Mouse (Mus musculus): ENCODE results near the gene Cyp21a1. TPM values are rescaled to one million over a fixed set of nuclear protein-coding genes. Genes with fewer than 3 reads are reported as not detected.
A peak's percentile ranks its signal among the peaks of the same experiment; 100 is the strongest.

Cyp21a1 gene
- total and polyA plus RNA-seq, 2 experiments from 2014 or later, result not detected

GRCm38 (mm10) chr17:34796311-34797140 is 7.8 kb downstream of the Cyp21a1 start:
- Histone ChIP-seq H3K4me2 (ENCODE audit: low read depth) (no peak overlapping the region), H3K9me3 (ENCODE audit: low read length) (no peaks in the 10 kb centered on the region), H3K4me1 (ENCODE audit: insufficient read depth) (no peaks in the 10 kb centered on the region), H3K27ac (ENCODE audit: low read depth, low read length) (no peak overlapping the region), H3K9ac (no peak overlapping the region), H3K4me3 (ENCODE audit: low read depth, low read length) (no peak overlapping the region), H3K36me3 (ENCODE audit: insufficient read depth) (no peaks in the 10 kb centered on the region), H3K27me3 (ENCODE audit: insufficient read depth, low read length) (no peaks in the 10 kb centered on the region)
- no peak for TF ChIP-seq CTCF (IDR thresholded peaks at IDR 0.05; ENCODE audit: low read depth)
- ATAC-seq (no peak), DNase-seq (no peak)
- 81% methylated on average over 8 of the region's 8 CpGs for WGBS

- Histone ChIP-seq H3K4me3 (ENCODE audit: low read depth, low read length) (no peak overlapping the region), H3K27me3 (ENCODE audit: insufficient read depth, low read length) (no peaks in the 10 kb centered on the region), H3K9ac (no peak overlapping the region), H3K4me2 (ENCODE audit: low read depth) (no peak overlapping the region), H3K4me1 (ENCODE audit: insufficient read depth) (no peaks in the 10 kb centered on the region), H3K36me3 (ENCODE audit: insufficient read depth) (no peaks in the 10 kb centered on the region), H3K27ac (ENCODE audit: low read depth, low read length) (no peak overlapping the region), H3K9me3 (ENCODE audit: low read length) (no peaks in the 10 kb centered on the region)
- WGBS, result 68% methylated on average over 9 of the region's 9 CpGs
- ATAC-seq (no peak), DNase-seq (peak; percentile 21)
- TF ChIP-seq CTCF (IDR thresholded peaks at IDR 0.05; ENCODE audit: low read depth), result peak; percentile 54
Observed at GRCm38 (mm10) chr17:34795633-34796032, 8.7 kb downstream of the Cyp21a1 start.

- DNase-seq (no peak), ATAC-seq (no peak)
- Histone ChIP-seq H3K9ac (no peak overlapping the region), H3K4me2 (ENCODE audit: low read depth) (no peak overlapping the region), H3K9me3 (ENCODE audit: low read length) (no peaks in the 10 kb centered on the region), H3K27me3 (ENCODE audit: insufficient read depth, low read length) (no peaks in the 10 kb centered on the region), H3K4me3 (ENCODE audit: low read depth, low read length) (no peak overlapping the region), H3K36me3 (ENCODE audit: insufficient read depth) (no peaks in the 10 kb centered on the region), H3K27ac (ENCODE audit: low read depth, low read length) (no peak overlapping the region), H3K4me1 (ENCODE audit: insufficient read depth) (no peaks in the 10 kb centered on the region)
- no peak for TF ChIP-seq CTCF (IDR thresholded peaks at IDR 0.05; ENCODE audit: low read depth)
- WGBS, result 87% methylated on average over 10 of the region's 10 CpGs
Observed at GRCm38 (mm10) chr17:34795016-34795415, 9.3 kb downstream of the Cyp21a1 start.

GRCm38 (mm10) chr17:34777680-34778325 is 26.6 kb downstream of the Cyp21a1 start:
- H3K27me3 ChIP-seq (ENCODE audit: insufficient read depth, low read length), result no peaks in the 10 kb centered on the region
- H3K9me3 ChIP-seq (ENCODE audit: low read length), result 0 out of 2 replicates have a peak, but pooled peaks cover 5% of the 10 kb centered on the region
- H3K4me1 ChIP-seq (ENCODE audit: insufficient read depth), result no peaks in the 10 kb centered on the region
- peak; percentile 60 for DNase-seq
- WGBS, result 65% methylated on average over 9 of the region's 9 CpGs
- peak; percentile 91 for ATAC-seq
- H3K36me3 ChIP-seq (ENCODE audit: insufficient read depth), result no peaks in the 10 kb centered on the region
- H3K27ac ChIP-seq (ENCODE audit: low read depth, low read length), result peak overlapping the region; percentile 88
- H3K9ac ChIP-seq, result no peak overlapping the region; the same call in 1 of the 2 replicates
- no peak overlapping the region for H3K4me2 ChIP-seq (ENCODE audit: low read depth)
- H3K4me3 ChIP-seq (ENCODE audit: low read depth, low read length), result no peak overlapping the region
- no peak for TF ChIP-seq CTCF (IDR thresholded peaks at IDR 0.05; ENCODE audit: low read depth)

- no peak overlapping the region for H3K9ac ChIP-seq
- H3K4me2 ChIP-seq (ENCODE audit: low read depth), result no peak overlapping the region
- H3K4me1 ChIP-seq (ENCODE audit: insufficient read depth), result no peaks in the 10 kb centered on the region
- no peaks in the 10 kb centered on the region for H3K27me3 ChIP-seq (ENCODE audit: insufficient read depth, low read length)
- no peaks in the 10 kb centered on the region for H3K36me3 ChIP-seq (ENCODE audit: insufficient read depth)
- TF ChIP-seq CTCF (IDR thresholded peaks at IDR 0.05; ENCODE audit: low read depth), result no peak
- H3K4me3 ChIP-seq (ENCODE audit: low read depth, low read length), result no peak overlapping the region
- WGBS, result 72% methylated on average over 3 of the region's 3 CpGs
- no peaks in the 10 kb centered on the region for H3K9me3 ChIP-seq (ENCODE audit: low read length)
- no peak overlapping the region for H3K27ac ChIP-seq (ENCODE audit: low read depth, low read length)
- ATAC-seq, result no peak
- DNase-seq, result no peak
Observed at GRCm38 (mm10) chr17:34761471-34761870, 42.9 kb downstream of the Cyp21a1 start.

Small RNAs within 50 kb of the gene (microRNA-seq; reads per million reads assigned to microRNA genes)
- gene Gm27471 (0 reads per million in 2 experiments), gene Mir6970 (0 to 0.12 reads per million in 2 experiments), gene Mir6971 (1.2 to 4.5 reads per million in 2 experiments)

Other genes with a start within 250 kb of the Cyp21a1 start
Only the 30 nearest of the 34 such genes appear.
- gene Gpsm3, start 214.8 kb downstream of the Cyp21a1 start, total RNA-seq (2014; rRNA removed), result 1.2 and 2.4 TPM in 2 replicates
- 4.2 and 4.6 TPM in 2 replicates for gene Gpsm3, start 214.8 kb downstream of the Cyp21a1 start, polyA plus RNA-seq (2015; fragmentation: Nextera tagmentation; extraction: Ambion mirVana)
- gene Pbx2, start 213.3 kb downstream of the Cyp21a1 start, total RNA-seq (2014; rRNA removed), result 56.7 and 75.2 TPM in 2 replicates
- 3.9 and 5.9 TPM in 2 replicates for gene Pbx2, start 213.3 kb downstream of the Cyp21a1 start, polyA plus RNA-seq (2015; fragmentation: Nextera tagmentation; extraction: Ambion mirVana)
- 1.8 and 2.8 TPM in 2 replicates for gene Ager, start 206.7 kb downstream of the Cyp21a1 start, total RNA-seq (2014; rRNA removed)
- gene Ager, start 206.7 kb downstream of the Cyp21a1 start, polyA plus RNA-seq (2015; fragmentation: Nextera tagmentation; extraction: Ambion mirVana), result 0.92 and 1.2 TPM in 2 replicates
- gene Rnf5, start 200.9 kb downstream of the Cyp21a1 start, total RNA-seq (2014; rRNA removed), result 39.0 and 45.3 TPM in 2 replicates
- gene Rnf5, start 200.9 kb downstream of the Cyp21a1 start, polyA plus RNA-seq (2015; fragmentation: Nextera tagmentation; extraction: Ambion mirVana), result 245 and 252 TPM in 2 replicates
- 187 and 217 TPM in 2 replicates for gene Agpat1, start 200.3 kb downstream of the Cyp21a1 start, total RNA-seq (2014; rRNA removed)
- gene Agpat1, start 200.3 kb downstream of the Cyp21a1 start, polyA plus RNA-seq (2015; fragmentation: Nextera tagmentation; extraction: Ambion mirVana), result 88.5 and 104 TPM in 2 replicates
- gene Egfl8, start 188.6 kb downstream of the Cyp21a1 start, total RNA-seq (2014; rRNA removed), result 2.7 and 3.2 TPM in 2 replicates
- gene Egfl8, start 188.6 kb downstream of the Cyp21a1 start, polyA plus RNA-seq (2015; fragmentation: Nextera tagmentation; extraction: Ambion mirVana), result 3.8 and 4.8 TPM in 2 replicates
- 24.2 and 27.2 TPM in 2 replicates for gene Ppt2, start 176.1 kb downstream of the Cyp21a1 start, total RNA-seq (2014; rRNA removed)
- 17.6 and 20.2 TPM in 2 replicates for gene Ppt2, start 176.1 kb downstream of the Cyp21a1 start, polyA plus RNA-seq (2015; fragmentation: Nextera tagmentation; extraction: Ambion mirVana)
- 7.8 and 11.4 TPM in 2 replicates for gene Prrt1, start 175.0 kb downstream of the Cyp21a1 start, total RNA-seq (2014; rRNA removed)
- 12.2 and 15.1 TPM in 2 replicates for gene Prrt1, start 175.0 kb downstream of the Cyp21a1 start, polyA plus RNA-seq (2015; fragmentation: Nextera tagmentation; extraction: Ambion mirVana)
- gene Fkbpl, start 159.8 kb downstream of the Cyp21a1 start, total RNA-seq (2014; rRNA removed), result 9.6 and 19.9 TPM in 2 replicates
- gene Fkbpl, start 159.8 kb downstream of the Cyp21a1 start, polyA plus RNA-seq (2015; fragmentation: Nextera tagmentation; extraction: Ambion mirVana), result 8.2 and 11.4 TPM in 2 replicates
- gene Atf6b, start 157.4 kb downstream of the Cyp21a1 start, total RNA-seq (2014; rRNA removed), result 39.9 and 43.7 TPM in 2 replicates
- gene Atf6b, start 157.4 kb downstream of the Cyp21a1 start, polyA plus RNA-seq (2015; fragmentation: Nextera tagmentation; extraction: Ambion mirVana), result 86.1 and 86.4 TPM in 2 replicates
- gene Tnxb, start 134.0 kb downstream of the Cyp21a1 start, total RNA-seq (2014; rRNA removed), result 1.0 and 1.7 TPM in 2 replicates
- gene Tnxb, start 134.0 kb downstream of the Cyp21a1 start, polyA plus RNA-seq (2015; fragmentation: Nextera tagmentation; extraction: Ambion mirVana), result 0.08 and 0.16 TPM in 2 replicates
- 1.5 and 1.6 TPM in 2 replicates for gene C4b, start 60.7 kb downstream of the Cyp21a1 start, total RNA-seq (2014; rRNA removed)
- gene C4b, start 60.7 kb downstream of the Cyp21a1 start, polyA plus RNA-seq (2015; fragmentation: Nextera tagmentation; extraction: Ambion mirVana), result 0.59 and 0.75 TPM in 2 replicates
- gene Stk19, start 32.4 kb upstream of the Cyp21a1 start, total RNA-seq (2014; rRNA removed), result 41.9 and 55.6 TPM in 2 replicates
- 55.7 and 61.1 TPM in 2 replicates for gene Stk19, start 32.4 kb upstream of the Cyp21a1 start, polyA plus RNA-seq (2015; fragmentation: Nextera tagmentation; extraction: Ambion mirVana)
- 40.0 and 46.0 TPM in 2 replicates for gene Dxo, start 32.5 kb upstream of the Cyp21a1 start, total RNA-seq (2014; rRNA removed)
- gene Dxo, start 32.5 kb upstream of the Cyp21a1 start, polyA plus RNA-seq (2015; fragmentation: Nextera tagmentation; extraction: Ambion mirVana), result 56.0 and 57.8 TPM in 2 replicates
- gene Skiv2l, start 45.6 kb upstream of the Cyp21a1 start, total RNA-seq (2014; rRNA removed), result 91.8 and 97.7 TPM in 2 replicates
- gene Skiv2l, start 45.6 kb upstream of the Cyp21a1 start, polyA plus RNA-seq (2015; fragmentation: Nextera tagmentation; extraction: Ambion mirVana), result 36.9 and 42.8 TPM in 2 replicates
- 32.0 and 56.2 TPM in 2 replicates for gene Nelfe, start 45.8 kb upstream of the Cyp21a1 start, total RNA-seq (2014; rRNA removed)
- gene Nelfe, start 45.8 kb upstream of the Cyp21a1 start, polyA plus RNA-seq (2015; fragmentation: Nextera tagmentation; extraction: Ambion mirVana), result 49.6 and 54.6 TPM in 2 replicates
- 0.67 and 1.4 TPM in 2 replicates for gene Cfb, start 58.0 kb upstream of the Cyp21a1 start, total RNA-seq (2014; rRNA removed)
- 1.0 and 1.7 TPM in 2 replicates for gene Cfb, start 58.0 kb upstream of the Cyp21a1 start, polyA plus RNA-seq (2015; fragmentation: Nextera tagmentation; extraction: Ambion mirVana)
- 25.2 and 32.6 TPM in 2 replicates for gene Zbtb12, start 74.9 kb upstream of the Cyp21a1 start, total RNA-seq (2014; rRNA removed)
- 5.3 and 7.7 TPM in 2 replicates for gene Zbtb12, start 74.9 kb upstream of the Cyp21a1 start, polyA plus RNA-seq (2015; fragmentation: Nextera tagmentation; extraction: Ambion mirVana)
- not detected in 2 replicates for gene Gm20547, start 77.5 kb upstream of the Cyp21a1 start, total RNA-seq (2014; rRNA removed)
- gene Gm20547, start 77.5 kb upstream of the Cyp21a1 start, polyA plus RNA-seq (2015; fragmentation: Nextera tagmentation; extraction: Ambion mirVana), result not detected in 2 replicates
- gene C2, start 93.7 kb upstream of the Cyp21a1 start, total RNA-seq (2014; rRNA removed), result 2.6 and 6.1 TPM in 2 replicates
- 3.0 and 3.5 TPM in 2 replicates for gene C2, start 93.7 kb upstream of the Cyp21a1 start, polyA plus RNA-seq (2015; fragmentation: Nextera tagmentation; extraction: Ambion mirVana)
- 293 and 302 TPM in 2 replicates for gene Ehmt2, start 93.9 kb upstream of the Cyp21a1 start, total RNA-seq (2014; rRNA removed)
- 45.5 and 61.8 TPM in 2 replicates for gene Ehmt2, start 93.9 kb upstream of the Cyp21a1 start, polyA plus RNA-seq (2015; fragmentation: Nextera tagmentation; extraction: Ambion mirVana)
- not detected in 2 replicates for gene Slc44a4, start 109.9 kb upstream of the Cyp21a1 start, total RNA-seq (2014; rRNA removed)
- 0.06 TPM in 1 of 2 replicates, not detected in the other for gene Slc44a4, start 109.9 kb upstream of the Cyp21a1 start, polyA plus RNA-seq (2015; fragmentation: Nextera tagmentation; extraction: Ambion mirVana)
- 36.7 and 36.8 TPM in 2 replicates for gene Neu1, start 126.7 kb upstream of the Cyp21a1 start, total RNA-seq (2014; rRNA removed)
- gene Neu1, start 126.7 kb upstream of the Cyp21a1 start, polyA plus RNA-seq (2015; fragmentation: Nextera tagmentation; extraction: Ambion mirVana), result 33.5 and 34.5 TPM in 2 replicates
- gene Hspa1b, start 154.7 kb upstream of the Cyp21a1 start, total RNA-seq (2014; rRNA removed), result 5.2 and 8.1 TPM in 2 replicates
- gene Hspa1b, start 154.7 kb upstream of the Cyp21a1 start, polyA plus RNA-seq (2015; fragmentation: Nextera tagmentation; extraction: Ambion mirVana), result 0.42 and 0.52 TPM in 2 replicates
- gene Gm20481, start 165.4 kb upstream of the Cyp21a1 start, total RNA-seq (2014; rRNA removed), result not detected in 2 replicates
- gene Gm20481, start 165.4 kb upstream of the Cyp21a1 start, polyA plus RNA-seq (2015; fragmentation: Nextera tagmentation; extraction: Ambion mirVana), result not detected in 2 replicates
- 7.9 and 13.8 TPM in 2 replicates for gene Hspa1a, start 167.6 kb upstream of the Cyp21a1 start, total RNA-seq (2014; rRNA removed)
- gene Hspa1a, start 167.6 kb upstream of the Cyp21a1 start, polyA plus RNA-seq (2015; fragmentation: Nextera tagmentation; extraction: Ambion mirVana), result 7.6 and 8.5 TPM in 2 replicates
- gene Hspa1l, start 168.1 kb upstream of the Cyp21a1 start, total RNA-seq (2014; rRNA removed), result 0.24 and 0.46 TPM in 2 replicates
- gene Hspa1l, start 168.1 kb upstream of the Cyp21a1 start, polyA plus RNA-seq (2015; fragmentation: Nextera tagmentation; extraction: Ambion mirVana), result 0.36 and 0.50 TPM in 2 replicates
- gene Lsm2, start 177.3 kb upstream of the Cyp21a1 start, total RNA-seq (2014; rRNA removed), result 29.1 and 38.9 TPM in 2 replicates
- 111 and 120 TPM in 2 replicates for gene Lsm2, start 177.3 kb upstream of the Cyp21a1 start, polyA plus RNA-seq (2015; fragmentation: Nextera tagmentation; extraction: Ambion mirVana)
- gene Vars, start 196.4 kb upstream of the Cyp21a1 start, total RNA-seq (2014; rRNA removed), result 84.4 and 93.4 TPM in 2 replicates
- 36.7 and 45.4 TPM in 2 replicates for gene Vars, start 196.4 kb upstream of the Cyp21a1 start, polyA plus RNA-seq (2015; fragmentation: Nextera tagmentation; extraction: Ambion mirVana)
- 0.14 and 0.31 TPM in 2 replicates for gene Vwa7, start 212.0 kb upstream of the Cyp21a1 start, total RNA-seq (2014; rRNA removed)
- 0.08 TPM in 1 of 2 replicates, not detected in the other for gene Vwa7, start 212.0 kb upstream of the Cyp21a1 start, polyA plus RNA-seq (2015; fragmentation: Nextera tagmentation; extraction: Ambion mirVana)